Mouse (Mus musculus) colon, adult 2 months (tissue): ENCODE measurements around the gene Kcnc2. TPM values are rescaled to one million over a fixed set of nuclear protein-coding genes. Genes with fewer than 3 reads are reported as not detected.

Source experiments
- polyA plus RNA-seq: library from polyadenylated mRNA; depleted of rRNA; stranded (reverse); fragments of >200 nt; gene quantifications from 2 replicates; pipeline ENCODE4 v1.2.3, GENCODE M21; 2012; rRNA removed

Kcnc2 gene
- polyA plus RNA-seq: 0.28 and 0.35 TPM in 2 replicates

GRCm38 (mm10) chr10:112270887-112271802 is at the start of gene Kcnc2:
Gene Kcnc2 (plus strand): TSS chr10:112271121.

Other genes starting within 250 kb of the Kcnc2 start
- not detected in 2 replicates for gene Glipr1l1, start 210.9 kb upstream of the Kcnc2 start, polyA plus RNA-seq
- not detected in 2 replicates for gene Glipr1l2, start 187.8 kb upstream of the Kcnc2 start, polyA plus RNA-seq
- gene Glipr1l3, start 110.8 kb upstream of the Kcnc2 start, polyA plus RNA-seq: not detected in 2 replicates
- gene Caps2, start 107.5 kb upstream of the Kcnc2 start, polyA plus RNA-seq: not detected in 2 replicates